Mouse (Mus musculus): ENCODE results near the gene Tspoap1.

Tspoap1 gene

DNA sequence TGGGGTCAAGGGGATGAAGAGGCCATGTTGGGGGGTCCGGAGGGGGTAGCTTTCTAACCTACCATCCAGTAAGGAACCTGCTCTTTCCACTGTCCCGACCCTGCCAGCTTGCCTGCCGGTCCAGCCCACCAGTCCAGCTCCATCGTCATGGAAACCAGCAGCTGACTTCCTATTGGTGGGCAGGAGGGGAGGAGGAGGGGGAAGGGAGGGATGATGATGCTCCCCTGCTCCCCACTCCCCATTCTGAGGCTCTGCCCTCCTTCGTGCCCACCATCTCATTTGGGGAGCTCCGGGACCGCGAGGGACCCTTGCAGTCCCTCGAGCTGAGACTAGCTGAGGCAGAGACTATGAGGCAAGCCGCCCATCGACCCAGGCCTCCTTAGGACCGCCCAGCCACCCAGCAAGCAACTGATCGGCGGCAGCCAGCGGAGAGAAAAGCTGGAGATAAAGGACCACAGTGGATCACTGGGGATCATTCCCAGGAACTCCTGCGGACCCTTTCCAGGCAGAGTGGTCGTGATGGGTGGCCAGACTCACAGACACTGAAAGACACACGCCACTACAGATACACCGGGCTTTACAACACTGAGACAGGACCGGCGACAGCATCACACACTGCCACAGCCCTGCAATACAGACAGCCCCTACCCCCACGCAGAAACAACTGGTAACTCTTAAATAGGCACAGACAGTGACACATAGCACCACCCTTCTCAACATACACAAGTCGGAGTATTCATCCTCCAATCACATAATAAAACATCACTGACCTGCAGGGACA is at the start of gene Tspoap1:
TSS of gene Tspoap1 (plus strand) at position 241 of the 781 bp plus-strand sequence.
- ChIA-PET CTCF (interaction anchor here in 1 of 4 experiments (0.7 to 1.5 kb wide), 5 partner anchors 11 to 190 kb away, joined by 3 to 7 read pairs (median 3); no protein-coding TSS in a partner anchor), POLR2A (interaction anchor here in 3 of 4 experiments (0.5 to 9.6 kb wide), 36 partner anchors 8 to 314 kb away, joined by 3 to 123 read pairs (median 5); partner anchors contain the start of genes Mtmr4 (in 2 of the 3), Supt4a (in 2 of the 3), Mks1 (in 1 of the 3) and Mpo (in 1 of the 3))

DNA sequence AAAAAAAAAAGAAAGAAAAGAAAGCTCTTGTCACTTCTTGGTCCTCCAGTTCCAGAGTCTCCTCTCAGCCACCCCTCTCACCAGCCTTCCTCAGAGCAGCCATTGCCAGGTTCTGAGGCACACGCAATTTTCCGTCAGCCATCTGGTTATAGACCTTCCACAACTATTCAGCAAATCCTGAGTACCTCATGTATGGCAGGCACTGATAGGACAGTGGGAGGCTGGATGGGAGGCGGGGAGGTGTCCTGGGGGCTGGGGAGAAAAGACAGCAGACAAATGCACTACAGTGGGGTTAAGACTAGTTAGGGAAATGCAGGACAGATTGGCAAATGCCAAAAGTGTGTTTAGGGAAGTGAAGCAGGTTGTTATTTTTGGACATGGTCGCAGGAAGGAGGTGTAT is 48.2 kb upstream of the Tspoap1 start:
- CTCF ChIA-PET, result interaction anchor here in 2 of 4 experiments (0.7 to 2.7 kb wide), 3 partner anchors 8 to 1017 kb away, joined by 3 to 10 read pairs (median 3); no protein-coding TSS in a partner anchor
- POLR2A ChIA-PET, result interaction anchor here in 2 of 4 experiments (0.6 to 1.4 kb wide), 6 partner anchors 8 to 286 kb away, joined by 3 to 6 read pairs (median 3); no protein-coding TSS in a partner anchor

DNA sequence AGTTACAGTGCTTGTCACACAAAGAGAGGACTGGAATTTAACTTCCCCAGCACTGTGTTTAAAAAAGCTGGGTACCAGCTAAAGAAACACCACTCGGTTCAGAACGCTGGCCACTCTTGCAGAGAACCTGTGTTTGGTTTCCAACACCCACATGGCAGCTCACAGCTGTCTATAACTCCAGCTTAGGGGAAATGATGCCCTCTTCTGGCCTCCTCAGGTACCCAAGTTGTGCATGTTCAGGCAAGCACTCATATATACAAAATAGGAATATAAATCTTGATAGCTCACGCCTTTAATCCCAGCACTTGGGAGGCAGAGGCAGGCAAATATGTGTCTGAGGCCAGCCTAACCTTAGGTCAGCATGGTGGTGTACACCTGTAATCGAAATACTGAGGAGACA is 44.3 kb upstream of the Tspoap1 start:
- POLR2A ChIA-PET, result interaction anchor here (0.6 to 1.9 kb wide), 16 partner anchors 10 to 290 kb away, joined by 3 to 9 read pairs (median 4); partner anchors contain the start of genes Rnf43 (in 1 of the 4), Supt4a (in 1 of the 4) and Tspoap1 (in 1 of the 4)
- CTCF ChIA-PET, result interaction anchor here (0.6 to 1.2 kb wide), 15 partner anchors 8 to 202 kb away, joined by 3 to 4 read pairs (median 3); partner anchors contain the start of gene Rnf43 (in 1 of the 4)

- ChIA-PET POLR2A (interaction anchor here in 2 of 4 experiments (0.6 to 3.8 kb wide), 13 partner anchors 8 to 140 kb away, joined by 3 to 21 read pairs (median 4); partner anchors contain the start of genes Mtmr4 (in 1 of the 2) and Supt4a (in 1 of the 2)), CTCF (interaction anchor here in 2 of 4 experiments (1.0 to 2.5 kb wide), 6 partner anchors 9 to 91 kb away, joined by 3 to 9 read pairs (median 4); partner anchors contain the start of gene Rnf43 (in 1 of the 2))
Measured at GRCm38 (mm10) chr11:87719526-87719925, 40.8 kb upstream of the Tspoap1 start.

- POLR2A ChIA-PET, result interaction anchor here (0.5 to 3.8 kb wide), 40 partner anchors 8 to 316 kb away, joined by 3 to 21 read pairs (median 3); partner anchors contain the start of genes Mtmr4 (in 1 of the 4), Rnf43 (in 1 of the 4) and Supt4a (in 1 of the 4)
Measured at GRCm38 (mm10) chr11:87720324-87720723, 40.0 kb upstream of the Tspoap1 start.

GRCm38 (mm10) chr11:87720839-87721238 is 39.5 kb upstream of the Tspoap1 start:
- POLR2A ChIA-PET, result interaction anchor here (0.5 to 3.8 kb wide), 37 partner anchors 8 to 1483 kb away, joined by 3 to 21 read pairs (median 3); partner anchors contain the start of genes Mtmr4 (in 1 of the 4), Rnf43 (in 1 of the 4) and Supt4a (in 1 of the 4)
- CTCF ChIA-PET, result interaction anchor here (0.5 to 2.5 kb wide), 32 partner anchors 8 to 545 kb away, joined by 3 to 10 read pairs (median 4); partner anchors contain the start of genes Rnf43 (in 4 of the 4) and Supt4a (in 1 of the 4)

More at GRCm38 (mm10) chr11:87720324-87720723, 40.0 kb upstream of the Tspoap1 start:
- CTCF ChIA-PET, result interaction anchor here (0.5 to 2.5 kb wide), 35 partner anchors 9 to 545 kb away, joined by 3 to 10 read pairs (median 4); partner anchors contain the start of genes Rnf43 (in 4 of the 4) and Supt4a (in 1 of the 4)

GRCm38 (mm10) chr11:87722168-87722567 is 38.2 kb upstream of the Tspoap1 start:
- ChIA-PET POLR2A (interaction anchor here in 1 of 4 experiments (2.1 to 3.8 kb wide), 2 partner anchors 9 to 12 kb away, joined by 6 to 21 read pairs; no protein-coding TSS in a partner anchor), CTCF (interaction anchor here in 1 of 4 experiments (2.5 kb wide), 1 partner anchor 60 kb away, joined by 9 read pairs; the partner anchor contains the start of gene Rnf43)

DNA sequence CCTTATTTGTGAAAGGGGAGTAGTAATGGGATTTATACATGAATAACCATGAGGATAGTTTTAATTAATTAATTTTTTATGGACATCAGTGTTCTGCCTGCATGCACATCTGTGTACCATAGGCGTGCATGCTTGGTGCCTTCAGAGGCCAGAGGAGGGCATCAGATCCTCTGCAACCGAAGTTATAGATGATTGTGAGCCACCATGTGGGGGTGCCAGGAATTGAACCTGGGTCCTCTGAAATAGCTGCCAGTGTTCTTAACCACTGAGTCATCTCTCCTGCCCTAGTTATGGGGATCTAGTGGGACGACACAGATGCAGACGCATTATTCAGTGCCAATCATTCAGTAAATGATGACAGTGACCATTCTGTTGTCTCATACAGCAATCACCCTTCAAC is 37.5 kb upstream of the Tspoap1 start:
- CTCF ChIA-PET, result interaction anchor here in 1 of 4 experiments (0.7 kb wide), 1 partner anchor 30 kb away, joined by 3 read pairs; no protein-coding TSS in a partner anchor
- POLR2A ChIA-PET, result interaction anchor here in 2 of 4 experiments (1.4 to 3.8 kb wide), 4 partner anchors 9 to 27 kb away, joined by 3 to 21 read pairs (median 6); partner anchors contain the start of gene Supt4a (in 1 of the 2)

DNA sequence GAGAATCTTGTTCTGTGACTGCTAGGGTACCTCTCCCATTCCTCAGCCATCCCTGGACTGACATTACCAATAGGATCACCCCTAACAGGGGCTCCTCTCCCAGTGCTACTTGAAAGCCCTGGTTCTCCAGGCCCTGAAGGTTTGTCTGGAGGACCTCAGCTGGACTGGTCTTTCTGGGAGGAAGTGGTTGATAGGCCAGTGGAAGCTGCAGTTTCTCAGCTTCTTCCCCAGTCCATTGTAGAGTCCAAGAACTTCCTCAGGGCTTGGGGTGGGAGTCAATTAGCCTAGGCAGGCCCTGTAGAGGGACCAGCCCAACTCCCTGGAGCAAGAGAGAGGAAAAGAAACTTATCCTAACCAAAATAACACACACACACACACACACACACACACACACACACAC is 34.8 kb upstream of the Tspoap1 start:
- CTCF ChIA-PET, result no interaction called here

GRCm38 (mm10) chr11:87725964-87726562 is 34.3 kb upstream of the Tspoap1 start:
- ChIA-PET CTCF (no interaction called here), POLR2A (interaction anchor here in 3 of 4 experiments (0.7 to 3.0 kb wide), 10 partner anchors 8 to 292 kb away, joined by 3 to 13 read pairs (median 3); partner anchors contain the start of gene Supt4a (in 1 of the 3))

More for the DNA sequence above, 34.8 kb upstream of the Tspoap1 start:
- POLR2A ChIA-PET, result interaction anchor here (0.7 to 3.0 kb wide), 9 partner anchors 9 to 291 kb away, joined by 3 to 13 read pairs (median 3); partner anchors contain the start of gene Supt4a (in 2 of the 4)

DNA sequence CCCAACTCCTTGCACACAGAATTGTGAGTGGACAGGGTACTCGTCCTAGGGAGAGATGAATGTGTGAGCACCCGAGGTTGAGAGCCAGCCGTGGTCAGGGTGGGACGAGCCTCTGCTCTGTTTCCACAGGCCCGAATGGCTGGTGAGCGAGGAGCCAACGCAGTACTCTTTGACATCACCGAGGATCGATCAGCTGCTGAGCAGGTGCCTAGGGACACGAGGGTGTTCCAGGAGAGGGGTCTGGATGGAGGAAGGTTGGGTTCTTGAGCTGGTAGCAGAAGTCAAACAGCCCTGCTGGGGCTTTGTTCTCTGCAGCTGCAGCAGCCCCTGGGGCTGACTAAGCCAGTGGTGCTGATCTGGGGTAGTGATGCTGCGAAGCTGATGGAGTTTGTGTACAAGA is 33.3 kb upstream of the Tspoap1 start:
- CTCF ChIA-PET, result interaction anchor here in 2 of 4 experiments (0.5 to 0.9 kb wide), 3 partner anchors 9 to 87 kb away, joined by 3 to 6 read pairs (median 5); no protein-coding TSS in a partner anchor
- POLR2A ChIA-PET, result interaction anchor here in 2 of 4 experiments (0.6 to 3.0 kb wide), 9 partner anchors 8 to 320 kb away, joined by 3 to 16 read pairs (median 4); partner anchors contain the start of genes Supt4a (in 2 of the 2) and Srsf1 (in 1 of the 2)

GRCm38 (mm10) chr11:87727471-87727870 is 32.9 kb upstream of the Tspoap1 start:
- POLR2A ChIA-PET, result interaction anchor here in 2 of 4 experiments (0.6 to 4.7 kb wide), 10 partner anchors 9 to 320 kb away, joined by 3 to 17 read pairs (median 4); partner anchors contain the start of genes Supt4a (in 2 of the 2) and Srsf1 (in 1 of the 2)
- CTCF ChIA-PET, result interaction anchor here in 2 of 4 experiments (0.6 to 0.9 kb wide), 2 partner anchors 10 to 88 kb away, joined by 3 to 6 read pairs; no protein-coding TSS in a partner anchor

- ChIA-PET CTCF (interaction anchor here (0.6 to 2.0 kb wide), 6 partner anchors 8 to 141 kb away, joined by 3 to 10 read pairs (median 4); no protein-coding TSS in a partner anchor), POLR2A (interaction anchor here in 3 of 4 experiments (0.6 to 4.7 kb wide), 16 partner anchors 8 to 324 kb away, joined by 3 to 17 read pairs (median 4); partner anchors contain the start of genes Supt4a (in 1 of the 3) and Tex14 (in 1 of the 3))
Measured at GRCm38 (mm10) chr11:87728850-87729592, 31.3 kb upstream of the Tspoap1 start.

DNA sequence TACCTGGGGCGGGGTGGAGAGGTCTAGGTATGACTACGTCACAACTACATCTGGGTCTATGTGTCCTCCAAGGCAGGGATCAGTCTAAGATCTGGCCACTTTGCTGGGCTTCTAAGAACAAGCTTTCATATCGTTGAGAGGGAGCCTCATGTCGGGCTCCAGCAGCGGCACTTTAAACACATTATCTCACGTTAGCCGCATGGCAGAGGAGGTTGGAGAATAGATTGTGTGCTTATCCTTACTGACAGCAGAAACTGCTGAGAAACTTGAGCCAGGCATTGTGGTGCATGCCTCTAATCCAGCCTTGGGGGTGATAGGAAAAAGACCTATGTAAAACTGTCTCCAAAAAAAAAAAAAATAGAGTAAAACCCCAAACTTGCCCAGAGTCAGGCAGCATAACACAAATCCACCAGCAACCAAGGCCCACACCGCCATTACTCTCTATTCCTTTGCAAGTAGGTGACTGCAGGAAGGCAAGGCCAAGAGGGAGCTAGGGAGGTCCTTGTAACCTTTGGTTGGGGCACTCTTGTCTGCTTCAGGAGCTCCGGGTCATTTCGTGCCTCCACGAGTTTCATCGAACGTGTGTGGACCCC is 30.7 kb upstream of the Tspoap1 start:
- CTCF ChIA-PET, result interaction anchor here (0.6 to 2.0 kb wide), 6 partner anchors 9 to 543 kb away, joined by 3 to 10 read pairs (median 4); no protein-coding TSS in a partner anchor
- POLR2A ChIA-PET, result interaction anchor here in 3 of 4 experiments (0.6 to 4.7 kb wide), 13 partner anchors 7 to 324 kb away, joined by 3 to 21 read pairs (median 4); partner anchors contain the start of genes Supt4a (in 1 of the 3) and Tex14 (in 1 of the 3)

DNA sequence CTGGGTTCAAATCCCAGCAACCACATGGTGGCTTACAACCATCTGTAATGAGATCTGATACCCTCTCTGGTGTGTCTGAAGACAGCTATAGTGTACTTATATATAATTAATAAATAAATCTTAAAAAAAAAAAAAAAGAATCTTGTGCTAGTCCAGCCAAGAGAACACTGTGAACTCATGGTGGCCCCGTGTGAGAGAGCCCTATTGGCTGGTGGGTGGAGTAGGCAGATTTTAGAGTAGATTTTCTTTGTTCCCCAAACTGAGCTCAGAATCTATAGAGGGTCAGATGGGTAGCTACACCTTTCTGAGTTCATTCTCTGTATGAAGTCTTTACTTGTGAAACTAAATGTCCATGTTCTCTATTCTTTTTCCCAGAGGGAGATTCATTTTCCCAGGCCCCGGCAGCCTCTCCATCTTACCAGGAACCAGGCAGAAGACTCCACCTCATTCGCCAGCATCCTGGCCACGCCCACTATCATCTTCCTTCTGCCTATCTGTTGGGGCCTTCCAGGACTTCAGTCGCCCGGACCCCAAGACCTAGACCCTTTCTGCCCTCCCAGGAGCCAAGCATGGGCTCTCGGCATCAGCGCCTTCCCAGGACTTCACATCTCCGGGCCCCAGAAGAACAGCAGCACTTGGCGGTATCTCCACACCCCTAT is 29.6 kb upstream of the Tspoap1 start:
- ChIA-PET POLR2A (interaction anchor here in 3 of 4 experiments (0.5 to 4.7 kb wide), 17 partner anchors 9 to 605 kb away, joined by 3 to 21 read pairs (median 3); partner anchors contain the start of genes Tspoap1 (in 2 of the 3) and Mtmr4 (in 1 of the 3)), CTCF (interaction anchor here in 2 of 4 experiments (0.5 to 2.0 kb wide), 3 partner anchors 10 to 50 kb away, joined by 3 to 7 read pairs (median 3); no protein-coding TSS in a partner anchor)
